Comparison of ENCODE assay signal across 8 mouse cellular contexts in the genomic region with DNA sequence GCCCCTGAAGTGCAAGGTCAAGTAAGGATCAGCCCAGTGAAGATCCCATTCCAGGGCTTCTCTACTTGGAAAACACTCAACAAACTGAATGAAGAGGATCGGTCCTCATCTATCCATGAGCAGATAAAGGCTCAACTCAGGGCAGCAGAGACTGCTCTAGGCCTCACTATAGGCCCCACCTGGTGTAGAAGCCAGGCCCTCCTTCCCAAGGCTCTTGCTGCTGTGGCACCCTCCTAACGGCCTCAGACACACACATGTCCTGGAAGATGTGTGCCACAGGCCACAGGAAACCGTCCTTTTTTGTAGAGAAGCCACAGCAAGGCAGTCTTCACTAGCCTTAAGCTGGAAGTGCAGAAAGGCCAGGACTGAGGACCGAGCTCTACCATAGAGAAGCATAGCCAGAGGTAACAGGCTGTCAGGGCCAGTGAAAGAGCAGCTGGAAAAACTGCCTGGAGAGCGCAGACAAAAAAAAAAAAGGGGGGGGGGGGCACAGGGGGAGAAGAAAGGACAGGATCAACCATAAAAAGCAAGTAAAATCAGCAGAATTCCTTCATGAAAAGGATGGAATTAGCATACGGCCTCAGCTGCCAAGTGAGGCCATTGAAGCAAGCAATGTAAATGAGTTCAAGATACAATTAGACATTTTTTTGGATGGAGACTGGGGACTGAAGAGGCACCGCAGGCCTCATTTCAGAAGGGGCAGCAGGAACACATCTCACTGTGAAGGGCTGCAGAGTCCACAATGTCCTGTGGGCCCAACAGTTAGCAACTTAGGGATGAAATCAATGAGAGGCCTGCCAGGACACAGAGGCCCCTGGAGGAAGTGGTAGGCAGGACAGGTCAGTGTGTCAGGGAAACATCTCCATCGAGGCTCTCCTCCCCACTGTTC. TPM values are rescaled to one million over a fixed set of nuclear protein-coding genes. Genes with fewer than 3 reads are reported as not detected.
DNase-seq lines count a peak whose midpoint lies in the region; ATAC-seq lines count a peak whose summit lies in the region.

No protein-coding gene starts in this region.

- peak overlapping the region; percentile 83 for H3K27ac ChIP-seq in embryonic facial prominence, embryonic 15.5 days (replicated peaks)
- H3K27ac ChIP-seq in hindbrain, embryonic 15.5 days (replicated peaks) = 0 out of 2 replicates have a peak overlapping the region, but pooled peaks have one; percentile 41
- peak overlapping the region; percentile 67; the same call in 1 of the 2 replicates for H3K27ac ChIP-seq in neural tube, embryonic 12.5 days

- WGBS in embryonic facial prominence, embryonic 15.5 days = 40% methylated on average over 8 of the region's 8 CpGs
- WGBS in hindbrain, embryonic 15.5 days = 28% methylated on average over 8 of the region's 8 CpGs
- 40% methylated on average over 8 of the region's 8 CpGs for WGBS in neural tube, embryonic 12.5 days

- H3K9ac ChIP-seq in embryonic facial prominence, embryonic 15.5 days = no peak overlapping the region
- H3K9ac ChIP-seq in hindbrain, embryonic 15.5 days = no peak overlapping the region
- no peak overlapping the region for H3K9ac ChIP-seq in neural tube, embryonic 12.5 days

- H3K4me2 ChIP-seq in embryonic facial prominence, embryonic 15.5 days (replicated peaks) = no peak overlapping the region
- no peak overlapping the region for H3K4me2 ChIP-seq in hindbrain, embryonic 15.5 days
- no peak overlapping the region; the same call in 1 of the 2 replicates for H3K4me2 ChIP-seq in neural tube, embryonic 12.5 days (replicated peaks)

- H3K4me1 ChIP-seq in embryonic facial prominence, embryonic 15.5 days = peaks cover 54% of the 10 kb centered on the region
- H3K4me1 ChIP-seq in hindbrain, embryonic 15.5 days (replicated peaks) = peaks cover 18% of the 10 kb centered on the region
- H3K4me1 ChIP-seq in neural tube, embryonic 12.5 days = peaks cover 21% of the 10 kb centered on the region

- peak; percentile 27; the same call in 1 of the 2 replicates for ATAC-seq in embryonic facial prominence, embryonic 15.5 days (ENCODE audit: insufficient number of reproducible peaks, low FRiP score, low TSS enrichment, low read depth)
- ATAC-seq in hindbrain, embryonic 15.5 days (ENCODE audit: low FRiP score, low read depth) = peak; percentile 79; the same call in 1 of the 2 replicates
- ATAC-seq in neural tube, embryonic 12.5 days (ENCODE audit: low FRiP score, low read depth) = peak; percentile 63

- no peaks in the 10 kb centered on the region for H3K9me3 ChIP-seq in embryonic facial prominence, embryonic 15.5 days (replicated peaks)
- H3K9me3 ChIP-seq in hindbrain, embryonic 15.5 days = no peaks in the 10 kb centered on the region
- H3K9me3 ChIP-seq in neural tube, embryonic 12.5 days = no peaks in the 10 kb centered on the region

- no peaks in the 10 kb centered on the region for H3K36me3 ChIP-seq in embryonic facial prominence, embryonic 15.5 days
- H3K36me3 ChIP-seq in hindbrain, embryonic 15.5 days = no peaks in the 10 kb centered on the region
- no peaks in the 10 kb centered on the region for H3K36me3 ChIP-seq in neural tube, embryonic 12.5 days

- no peaks in the 10 kb centered on the region for H3K27me3 ChIP-seq in embryonic facial prominence, embryonic 15.5 days
- no peaks in the 10 kb centered on the region for H3K27me3 ChIP-seq in hindbrain, embryonic 15.5 days
- H3K27me3 ChIP-seq in neural tube, embryonic 12.5 days (replicated peaks) = no peaks in the 10 kb centered on the region

- DNase-seq in kidney, postnatal 10 days = peak; percentile 28
- no peak for DNase-seq in kidney, postnatal 14 days
- DNase-seq in ovary, postnatal 36 days (ENCODE audit: low spot score) = no peak
- no peak for DNase-seq in thymus, postnatal 4 days
- no peak for DNase-seq in right cerebral cortex, adult 2 months (ENCODE audit: low spot score in 2 of 2)

- H3K4me3 ChIP-seq in embryonic facial prominence, embryonic 15.5 days (replicated peaks) = no peak overlapping the region
- H3K4me3 ChIP-seq in hindbrain, embryonic 15.5 days = no peak overlapping the region
- H3K4me3 ChIP-seq in neural tube, embryonic 12.5 days = no peak overlapping the region

RNA-seq across cellular contexts. Expression of gene Eefsec, which starts 58.3 kb away (rescaled TPM):
- 36.2 and 37.4 TPM in 2 replicates for polyA plus RNA-seq in embryonic facial prominence, embryonic 15.5 days (2015; fragmentation: Nextera tagmentation; extraction: Ambion mirVana)
- 26.6 and 30.2 TPM in 2 replicates for polyA plus RNA-seq in hindbrain, embryonic 15.5 days (2015; fragmentation: Nextera tagmentation; extraction: Ambion mirVana)
- polyA plus RNA-seq in neural tube, embryonic 12.5 days (2016; fragmentation: Nextera tagmentation; extraction: Ambion mirVana) = 26.2 and 29.2 TPM in 2 replicates

Comparison
In these comparisons a context has a peak if more than half of its experiments do, and no peak if none do; other contexts are left out.
1. ATAC-seq: peak in every context shown above with its lines; median percentile 79 in hindbrain, embryonic 15.5 days; 63 in neural tube, embryonic 12.5 days; 27 in embryonic facial prominence, embryonic 15.5 days.